Mouse (Mus musculus): ENCODE measurements around the gene Dixdc1. TPM values are rescaled to one million over a fixed set of nuclear protein-coding genes. Genes with fewer than 3 reads are reported as not detected.
A peak's percentile ranks its signal among the peaks of the same experiment; 100 is the strongest.

Gene Dixdc1
- total RNA-seq, 1 experiment from 2014 or later, result not detected

DNA sequence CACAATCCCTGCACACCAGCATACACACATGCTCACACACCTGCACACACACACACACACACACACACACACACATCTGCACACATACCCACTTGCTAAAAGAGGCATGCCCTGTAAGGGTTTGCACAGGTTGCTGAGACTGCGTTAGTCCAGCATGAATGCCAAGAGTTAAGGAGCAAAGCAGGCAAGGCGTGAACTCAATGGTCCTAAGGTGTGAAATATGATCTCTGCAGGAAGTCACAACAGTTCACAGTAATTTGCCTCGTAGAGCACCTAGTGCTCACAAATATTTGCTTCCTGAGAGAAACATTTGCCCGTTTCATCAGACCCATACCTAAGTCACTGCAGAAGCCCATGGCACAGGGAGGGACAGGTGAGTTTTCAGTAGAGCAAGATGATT is 25.1 kb downstream of the Dixdc1 start:
- ATAC-seq (ENCODE audit: extremely low read depth, insufficient number of reproducible peaks, low FRiP score, poor library complexity, severe bottlenecking), result no peak

DNA sequence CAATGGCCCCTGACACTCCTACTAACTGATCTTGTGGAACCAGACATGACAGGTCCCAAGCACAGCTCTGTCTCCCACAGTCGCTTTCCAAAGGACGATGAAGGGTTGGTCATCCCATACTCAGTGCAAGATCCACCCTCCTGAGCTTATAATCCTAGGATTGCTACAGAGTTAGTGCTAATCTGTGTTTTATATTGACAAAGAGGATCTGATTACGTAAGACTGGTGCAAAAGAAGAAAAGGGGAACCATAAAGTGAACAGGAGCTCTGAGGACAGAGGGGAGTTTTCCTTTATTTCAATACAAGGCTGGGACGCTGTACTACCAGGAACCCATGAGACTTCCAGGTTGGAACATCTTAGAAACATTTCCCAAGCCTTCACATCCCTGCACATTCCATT is 28.0 kb downstream of the Dixdc1 start:
- ATAC-seq (ENCODE audit: extremely low read depth, insufficient number of reproducible peaks, low FRiP score, poor library complexity, severe bottlenecking), result no peak

DNA sequence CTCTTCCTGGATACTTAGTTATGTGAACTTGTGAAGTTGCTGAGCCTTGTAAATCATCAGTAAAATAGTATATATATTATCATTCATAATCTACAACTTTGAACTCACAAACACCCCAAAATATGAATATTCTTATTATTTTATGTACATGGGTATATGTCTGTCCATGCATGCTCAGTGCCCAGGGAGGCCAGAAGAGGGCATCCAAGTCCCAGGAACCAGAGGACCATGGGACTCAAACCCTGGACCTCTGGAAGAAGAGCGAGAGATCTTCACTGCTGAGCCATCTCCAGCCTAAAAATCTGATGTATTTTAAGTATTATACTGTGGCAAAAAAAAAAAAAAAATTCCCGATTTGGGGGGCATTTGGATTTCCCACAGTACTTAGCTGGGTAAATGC is 30.2 kb downstream of the Dixdc1 start:
- ATAC-seq (ENCODE audit: extremely low read depth, insufficient number of reproducible peaks, low FRiP score, poor library complexity, severe bottlenecking), result no peak

DNA sequence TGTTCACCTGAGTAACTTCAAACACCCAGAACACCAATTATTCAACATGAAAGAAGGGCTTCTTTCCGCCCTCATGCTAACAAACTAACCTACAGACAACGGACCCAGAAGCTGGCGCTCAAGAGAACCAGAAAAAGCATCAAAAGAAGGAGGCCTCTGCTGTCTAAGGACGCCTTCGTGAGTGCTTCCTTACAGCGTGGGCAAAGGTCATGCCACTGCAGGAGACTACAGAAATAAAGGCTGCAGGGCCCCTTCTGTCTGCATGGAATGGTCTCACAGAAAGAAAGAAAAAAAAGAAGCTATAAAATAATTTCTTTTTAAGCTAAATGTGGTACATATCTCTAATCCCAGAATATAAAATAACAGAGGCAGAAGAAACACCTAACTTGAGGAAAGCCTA is 34.4 kb downstream of the Dixdc1 start:
- ATAC-seq (ENCODE audit: extremely low read depth, insufficient number of reproducible peaks, low FRiP score, poor library complexity, severe bottlenecking), result no peak

DNA sequence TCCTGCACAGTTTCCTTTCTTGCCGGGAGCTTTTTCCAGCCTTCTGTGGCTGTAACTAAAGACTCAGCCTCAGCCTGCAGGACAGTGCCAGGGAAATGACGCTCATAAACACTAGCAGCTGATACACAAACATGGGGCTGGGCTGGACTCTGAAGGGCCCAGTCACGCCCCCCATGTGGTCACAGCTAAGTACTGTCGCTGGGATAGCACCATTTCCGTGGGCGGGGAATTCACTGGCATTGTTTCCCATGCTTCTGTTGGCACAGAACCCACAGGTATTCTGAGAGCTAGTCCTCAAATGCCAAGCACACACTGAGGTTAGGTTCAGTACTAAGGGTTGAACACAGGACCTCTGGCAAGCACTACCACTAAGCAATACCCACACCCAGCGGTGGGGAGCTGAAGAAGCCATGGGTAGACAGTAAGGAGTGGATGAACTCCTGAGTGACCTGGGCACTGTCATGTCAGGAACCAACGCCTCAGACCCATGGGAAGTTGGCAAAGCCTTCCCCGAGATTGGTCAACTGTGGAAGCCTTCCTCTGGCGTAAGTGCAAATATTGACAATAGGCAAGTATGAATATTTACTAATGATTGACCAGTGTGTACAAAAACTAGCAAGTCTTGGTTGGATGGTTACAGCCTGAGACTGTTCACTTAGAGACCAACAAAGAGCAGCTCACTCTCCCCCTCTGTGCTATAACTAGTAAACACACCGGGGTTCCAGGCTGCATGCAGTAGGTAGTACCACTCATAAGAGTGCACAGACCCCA is 38.2 kb downstream of the Dixdc1 start:
- ATAC-seq (ENCODE audit: extremely low read depth, insufficient number of reproducible peaks, low FRiP score, poor library complexity, severe bottlenecking), result no peak

DNA sequence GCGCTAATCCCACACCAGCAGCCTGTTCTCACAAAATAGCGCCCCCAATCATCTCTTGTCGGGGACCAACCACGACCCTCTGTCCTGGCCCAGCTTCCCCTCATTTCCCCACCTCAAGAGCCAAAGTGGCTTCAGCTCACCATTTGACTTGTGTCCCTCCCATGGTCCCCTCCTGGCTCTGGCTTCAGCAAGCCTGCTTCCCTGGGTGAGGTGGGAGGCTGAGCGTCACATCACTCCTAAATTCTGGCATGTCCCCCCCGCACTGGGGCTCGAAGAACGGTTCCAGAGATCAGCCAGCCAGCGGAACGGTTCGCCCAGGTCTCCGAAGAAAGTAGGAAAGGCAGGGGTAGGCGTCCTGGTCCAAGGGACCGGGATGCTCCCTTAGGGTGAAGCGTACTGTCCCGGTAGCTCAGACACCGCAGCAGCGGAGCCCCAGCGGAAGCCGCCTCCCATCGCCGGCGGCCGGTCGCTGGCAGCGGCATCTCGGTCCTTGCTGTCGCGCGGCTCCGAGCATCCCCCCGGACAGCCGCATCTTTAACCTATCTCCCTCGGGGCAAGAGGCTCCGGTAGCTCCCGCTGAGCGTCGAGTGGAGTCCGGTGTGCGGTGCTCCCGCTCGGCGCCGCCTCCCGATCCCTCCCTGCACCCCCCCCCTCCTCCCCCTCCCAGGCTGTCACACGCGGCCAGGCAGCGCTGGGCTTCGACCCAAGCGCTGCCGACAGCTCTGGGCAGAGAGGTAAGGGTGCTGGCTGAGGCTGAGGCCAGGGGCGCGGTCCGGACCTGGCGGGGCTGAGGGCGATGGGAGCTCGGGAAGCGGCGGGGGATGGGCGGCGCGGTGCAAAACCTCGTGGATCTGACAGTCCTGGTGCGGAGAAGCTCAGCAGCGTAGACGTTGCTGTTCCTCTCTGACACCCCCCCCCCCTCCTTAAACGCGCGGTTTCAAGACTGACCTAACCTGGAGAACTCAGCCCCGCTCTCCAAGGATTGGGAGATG is 40.6 kb downstream of the Dixdc1 start:
- 0 out of 2 replicates have a peak, but pooled peaks have one; percentile 20 for ATAC-seq (ENCODE audit: extremely low read depth, insufficient number of reproducible peaks, low FRiP score, poor library complexity, severe bottlenecking)

DNA sequence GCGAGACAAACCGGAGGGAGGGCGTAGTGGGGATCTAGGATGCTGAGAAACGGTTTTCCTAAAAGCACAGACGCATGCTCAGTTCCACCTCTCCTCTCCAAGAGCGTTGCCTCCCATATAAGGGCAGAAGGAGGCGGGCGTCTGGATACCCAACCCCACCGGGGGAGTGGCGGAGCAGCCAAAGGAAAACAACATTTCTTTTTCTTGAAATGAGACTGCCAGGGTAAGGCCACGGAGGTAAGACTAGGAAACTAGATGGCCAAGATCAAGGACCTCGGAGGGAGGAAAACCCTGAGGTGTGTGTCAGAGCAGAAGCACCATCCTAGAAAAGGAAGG is 41.6 kb downstream of the Dixdc1 start:
- no peak for ATAC-seq (ENCODE audit: extremely low read depth, insufficient number of reproducible peaks, low FRiP score, poor library complexity, severe bottlenecking)

DNA sequence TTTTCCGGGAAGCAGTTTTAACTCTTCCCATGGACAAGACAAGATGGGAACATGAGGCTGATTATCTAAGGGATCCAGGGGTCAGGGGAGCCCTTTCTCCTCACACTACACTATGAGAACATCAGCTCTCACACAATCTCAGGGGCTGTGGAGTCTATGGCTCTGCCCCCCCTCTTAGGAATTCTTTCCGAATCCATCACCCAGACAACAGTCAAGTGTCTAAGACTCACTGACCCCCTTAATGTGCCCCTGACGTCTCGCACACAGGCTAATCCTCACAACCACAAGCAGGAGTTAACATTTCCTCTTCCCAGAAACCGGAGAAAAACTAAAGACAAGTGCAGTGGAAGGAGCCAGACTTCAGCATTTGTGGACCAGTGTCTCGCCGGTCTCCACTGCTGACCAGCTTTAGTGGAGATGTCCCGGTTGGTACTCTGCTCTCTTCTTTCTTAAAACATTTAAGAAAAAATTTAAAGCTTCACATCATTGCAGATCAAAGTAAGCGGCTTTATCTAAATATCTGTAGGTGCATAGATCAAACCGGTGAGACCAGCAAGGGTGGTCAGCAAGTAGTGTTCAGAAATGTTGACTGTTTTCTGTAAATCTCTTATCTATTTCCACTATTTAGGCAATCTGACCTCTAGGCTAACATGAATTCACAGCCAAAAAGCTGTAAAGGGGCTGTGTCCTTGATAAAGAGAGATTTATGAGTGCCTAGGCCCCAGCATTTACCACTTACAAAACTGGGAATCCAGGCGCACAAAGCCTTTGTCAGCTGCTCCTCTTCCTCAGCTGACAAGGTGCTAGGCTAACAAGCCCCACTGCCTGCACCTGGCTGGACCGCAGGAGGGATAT is 42.2 kb downstream of the Dixdc1 start:
- ATAC-seq (ENCODE audit: extremely low read depth, insufficient number of reproducible peaks, low FRiP score, poor library complexity, severe bottlenecking), result no peak

DNA sequence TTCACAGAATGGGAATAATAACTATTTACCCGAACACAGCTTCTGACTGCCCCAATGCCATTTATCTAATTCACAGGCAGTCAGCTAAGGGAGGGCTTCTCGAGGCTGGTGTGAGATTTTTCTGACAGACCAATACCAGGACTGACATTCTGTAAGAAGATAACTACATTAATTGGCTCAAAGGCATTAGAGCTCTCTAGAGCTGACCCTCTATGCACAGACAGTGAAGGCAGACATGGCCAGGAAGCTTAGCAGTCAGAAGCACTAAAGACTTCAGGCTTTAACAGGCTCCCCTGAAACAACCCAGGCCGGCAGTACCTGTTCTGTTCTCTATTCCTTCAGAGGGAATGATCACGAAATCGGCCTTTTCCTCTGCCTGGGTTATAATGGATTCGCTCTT is 44.2 kb downstream of the Dixdc1 start:
- ATAC-seq (ENCODE audit: extremely low read depth, insufficient number of reproducible peaks, low FRiP score, poor library complexity, severe bottlenecking), result no peak

DNA sequence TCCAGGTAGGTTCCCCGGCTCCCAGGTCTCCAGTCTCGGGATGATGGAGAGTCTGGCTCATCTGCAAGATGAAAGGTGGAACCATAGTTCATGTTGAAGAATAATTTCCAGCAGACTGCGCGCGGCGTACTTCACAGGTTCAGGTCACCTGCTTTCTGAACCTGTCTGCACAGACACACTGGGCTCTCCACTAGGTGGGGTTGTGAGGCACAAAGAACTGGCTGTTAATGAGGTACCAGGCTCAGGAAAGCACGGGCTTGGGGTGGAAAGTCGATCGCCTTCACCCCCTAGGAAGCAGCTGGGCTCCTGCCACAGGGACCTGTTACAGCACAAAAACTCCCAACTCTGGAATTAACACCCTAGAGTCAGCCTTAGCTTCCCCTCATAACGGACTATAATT is 45.7 kb downstream of the Dixdc1 start:
- 0 out of 2 replicates have a peak, but pooled peaks have one; percentile 18 for ATAC-seq (ENCODE audit: extremely low read depth, insufficient number of reproducible peaks, low FRiP score, poor library complexity, severe bottlenecking)

DNA sequence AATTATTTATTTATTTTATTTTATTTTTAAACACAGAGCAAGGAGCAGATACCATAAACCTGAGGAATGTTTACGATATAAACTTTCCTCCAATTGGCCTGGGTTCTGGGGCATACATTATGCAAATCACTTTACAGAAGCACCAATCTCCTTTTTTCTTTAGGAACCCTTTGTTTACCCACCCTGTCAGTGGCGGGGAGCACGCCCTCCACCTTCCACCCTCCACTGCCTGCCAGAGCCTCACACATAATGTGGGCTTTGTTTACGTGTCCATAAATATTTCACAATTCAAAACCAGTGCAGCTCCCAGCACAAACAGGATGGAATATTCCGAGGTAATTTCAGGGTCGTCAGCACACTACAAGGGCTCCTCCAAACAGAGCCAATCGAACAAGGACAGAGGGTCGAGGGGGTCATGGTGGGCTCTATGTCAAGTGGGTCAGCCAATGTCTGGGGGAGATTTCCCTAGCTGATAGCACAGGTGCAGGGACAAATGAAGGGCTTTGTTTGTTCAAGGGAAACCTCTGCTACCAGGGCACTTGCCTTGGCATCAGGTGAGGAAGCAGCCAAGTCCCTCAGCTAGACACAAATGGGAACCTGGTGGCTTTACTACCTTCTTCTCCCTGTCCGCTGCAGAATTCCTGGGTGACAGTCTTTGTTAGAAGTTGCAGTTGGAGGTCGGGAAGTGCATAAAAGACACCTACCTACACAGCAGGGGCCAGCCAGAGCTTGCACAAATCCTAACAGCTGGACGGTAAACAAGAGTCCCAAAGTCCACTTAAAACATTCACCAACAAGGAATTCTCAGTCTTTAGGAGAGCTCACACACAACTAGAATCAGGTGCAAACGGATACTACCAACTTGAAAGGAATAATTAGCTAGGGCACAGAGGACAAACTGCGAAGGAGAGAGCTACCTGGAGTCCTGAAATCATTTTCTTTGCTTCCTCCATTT is 46.4 kb downstream of the Dixdc1 start:
- no peak for ATAC-seq (ENCODE audit: extremely low read depth, insufficient number of reproducible peaks, low FRiP score, poor library complexity, severe bottlenecking)

DNA sequence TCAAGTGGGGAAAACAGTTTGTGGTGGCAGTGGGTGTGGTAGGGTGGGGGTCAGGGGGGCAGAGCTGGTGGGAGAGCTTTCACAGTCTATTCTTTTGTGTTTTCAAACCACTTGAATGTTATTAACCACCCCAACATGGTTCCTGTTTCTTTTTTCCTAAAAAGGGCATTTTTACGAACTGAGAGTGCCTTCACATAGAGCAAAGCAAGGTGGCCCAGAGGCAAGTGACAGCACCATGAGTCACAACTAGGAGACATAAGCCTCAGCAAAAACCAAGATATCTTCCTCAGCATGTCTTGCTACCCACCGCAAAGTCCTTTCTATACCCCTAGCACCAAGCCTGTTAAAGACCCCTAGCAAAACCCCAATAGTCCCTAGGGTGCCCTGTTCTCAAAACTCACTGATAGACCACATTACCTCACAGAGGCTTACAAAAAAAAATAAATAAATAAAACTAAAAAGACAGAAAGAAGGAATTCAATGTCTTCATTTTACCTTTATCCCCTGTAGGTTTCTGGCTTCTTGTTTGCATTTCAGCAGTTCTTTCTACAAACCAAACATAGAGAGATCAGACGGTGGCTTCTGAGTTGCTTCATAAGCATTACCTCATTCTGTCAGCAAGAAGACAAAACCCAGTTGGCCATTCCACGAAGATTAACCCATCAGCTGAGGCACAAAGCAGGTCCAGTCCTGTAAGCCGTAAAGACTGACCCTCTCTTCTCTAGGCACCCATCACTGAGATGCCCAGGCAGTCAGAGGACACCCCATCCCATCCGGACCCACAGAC is 52.3 kb downstream of the Dixdc1 start:
- ATAC-seq (ENCODE audit: extremely low read depth, insufficient number of reproducible peaks, low FRiP score, poor library complexity, severe bottlenecking), result no peak

DNA sequence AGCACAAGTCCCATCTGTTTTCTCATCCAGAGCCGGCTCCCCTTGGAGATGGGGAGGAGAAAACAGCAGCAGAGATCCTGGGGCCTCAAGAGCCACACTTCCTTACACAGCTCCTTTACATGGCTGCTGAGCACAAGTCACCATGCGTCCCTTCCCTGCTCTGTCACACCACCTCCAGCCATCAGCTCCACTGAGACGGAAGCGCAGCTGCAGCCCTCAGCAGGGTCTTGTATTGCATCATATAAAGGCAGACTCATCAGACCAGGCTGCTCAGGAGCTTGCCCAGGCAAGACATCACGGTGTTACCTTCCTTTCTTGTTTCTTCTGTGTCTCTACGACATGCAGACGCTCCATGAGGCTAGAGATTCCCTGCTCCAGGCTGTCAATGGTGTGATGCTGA is 57.6 kb downstream of the Dixdc1 start:
- ATAC-seq (ENCODE audit: extremely low read depth, insufficient number of reproducible peaks, low FRiP score, poor library complexity, severe bottlenecking), result no peak

DNA sequence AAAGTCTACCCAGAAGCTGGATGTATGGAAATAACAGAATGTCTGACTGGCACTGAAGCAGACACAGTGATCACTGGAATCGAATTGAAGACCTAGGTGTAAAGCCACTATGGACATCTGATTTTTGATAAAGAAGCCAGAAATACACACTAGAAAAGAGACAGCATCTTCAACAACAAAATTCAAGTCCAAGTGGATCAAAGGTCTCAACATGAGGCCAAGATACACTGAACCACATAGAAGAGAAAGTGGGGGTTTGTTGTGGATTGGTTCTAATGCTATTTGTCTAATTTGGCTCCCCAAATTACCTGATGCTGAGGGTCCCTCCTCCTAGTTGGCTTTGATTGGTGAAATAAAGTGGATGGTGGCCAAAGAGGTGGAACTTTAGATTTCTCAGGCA is 59.9 kb downstream of the Dixdc1 start:
- ATAC-seq (ENCODE audit: extremely low read depth, insufficient number of reproducible peaks, low FRiP score, poor library complexity, severe bottlenecking), result no peak

DNA sequence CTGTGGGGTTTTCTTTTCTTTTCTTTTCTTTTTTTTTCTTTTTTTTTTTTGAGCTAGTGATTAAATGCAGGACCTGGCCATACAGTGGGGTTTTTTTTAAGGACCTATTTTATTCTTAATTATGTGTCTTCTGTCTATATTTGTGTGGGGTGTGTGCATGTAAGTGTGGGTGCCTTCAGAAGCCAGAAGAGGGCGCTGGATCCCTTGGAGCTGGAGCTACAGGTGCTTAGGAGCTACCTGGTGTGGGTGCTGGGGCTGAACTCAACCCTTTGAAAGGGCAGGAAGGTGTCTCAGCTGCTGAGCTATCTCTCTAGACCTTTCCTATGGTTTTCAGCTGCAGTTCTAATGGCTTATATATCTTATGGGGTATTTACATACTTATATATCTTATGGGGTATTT is 64.5 kb downstream of the Dixdc1 start:
- no peak for ATAC-seq (ENCODE audit: extremely low read depth, insufficient number of reproducible peaks, low FRiP score, poor library complexity, severe bottlenecking)

DNA sequence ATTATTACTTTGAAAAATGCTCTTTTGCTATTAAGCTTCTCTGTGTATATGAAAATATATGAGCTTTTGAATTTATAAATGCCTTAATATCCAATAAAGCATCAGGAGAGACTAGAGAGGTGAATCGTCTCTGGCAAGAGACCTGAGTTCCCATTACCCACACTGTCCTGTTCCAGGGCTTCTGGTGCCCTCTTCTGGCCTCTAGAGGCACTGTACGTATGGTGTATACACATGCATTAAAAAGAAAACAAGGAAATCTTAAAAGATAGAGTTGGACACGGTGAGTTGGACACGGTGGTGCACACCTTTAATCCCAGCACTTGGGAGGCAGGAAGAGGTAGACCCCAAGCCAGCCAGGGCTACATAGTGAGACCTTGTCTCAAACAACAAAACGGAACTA is 68.6 kb downstream of the Dixdc1 start:
- peak; percentile 89 for ATAC-seq (ENCODE audit: extremely low read depth, insufficient number of reproducible peaks, low FRiP score, poor library complexity, severe bottlenecking)

Measured in neutrophil, adult 5-6 weeks (primary cell).